Mouse (Mus musculus) hindbrain, embryonic 14.5 days (tissue): Measurements from ENCODE around the gene Fam47e. TPM values are rescaled to one million over a fixed set of nuclear protein-coding genes. Genes with fewer than 3 reads are reported as not detected.
A peak's percentile ranks its signal among the peaks of the same experiment; 100 is the strongest.
"Not testable (repeated sequence)": the region's sequence is repeated elsewhere in the genome, so short reads cannot be mapped to it uniquely, and the experiment has no call there.

ENCODE experiments used
- ATAC-seq: fragments of 200-750 bp; cut with Nextera tagmentation; 2 replicates; pipeline ENCODE4 v1.8.0; 2017; ENCODE audit warnings: moderate number of reproducible peaks, mild to moderate bottlenecking, moderate TSS enrichment, moderate library complexity; ENCODE audit not compliant: low FRiP score
- DNase-seq: peaks from one replicate; pipeline ENCODE4 v3.0.0-alpha.2; 2015; ENCODE audit warnings: low spot score
- H3K27ac ChIP-seq: fragments of 300-500 bp; sonication (generic); 2 replicates; pipeline ENCODE4 v1.5.1; 2014; ENCODE audit warnings: mild to moderate bottlenecking, moderate library complexity
- H3K27me3 ChIP-seq: fragments of 300-500 bp; sonication (generic); 2 replicates; pipeline ENCODE4 v1.6.1; 2014; ENCODE audit warnings: mild to moderate bottlenecking, low read length, mixed read lengths; ENCODE audit not compliant: control insufficient read depth, insufficient read depth
- H3K36me3 ChIP-seq: fragments of 300-500 bp; sonication (generic); replicated peaks from 2 replicates; pipeline ENCODE4 v1.6.1; 2014; ENCODE audit not compliant: control insufficient read depth, insufficient read depth
- H3K4me1 ChIP-seq: fragments of 300-500 bp; sonication (generic); replicated peaks from 2 replicates; pipeline ENCODE4 v1.6.1; 2014; ENCODE audit warnings: antibody characterized with exemption, low read length, mixed read lengths; ENCODE audit not compliant: control insufficient read depth, insufficient read depth
- H3K4me2 ChIP-seq: fragments of 300-500 bp; sonication (generic); replicated peaks from 2 replicates; pipeline ENCODE4 v1.6.1; 2014; ENCODE audit warnings: mild to moderate bottlenecking, moderate library complexity
- H3K4me3 ChIP-seq: fragments of 300-500 bp; sonication (generic); replicated peaks from 2 replicates; pipeline ENCODE4 v1.5.1; 2014; ENCODE audit warnings: mild to moderate bottlenecking, low read length
- H3K9ac ChIP-seq: fragments of 300-500 bp; sonication (generic); 2 replicates; pipeline ENCODE4 v1.6.1; 2014
- H3K9me3 ChIP-seq: fragments of 300-500 bp; sonication (generic); 2 replicates; pipeline ENCODE4 v1.6.1; 2016; ENCODE audit warnings: low read length; ENCODE audit not compliant: control insufficient read depth
- WGBS: fragments of 180-500 bp; shearing (Covaris S2); extraction: QIAGEN DNeasy Blood & Tissue Kit; methylation state at CpG from one replicate; pipeline ENCODE4 v1.1.7; 2014; 5-methylcytosine and 5-hydroxymethylcytosine counted together
- polyA plus RNA-seq: library from polyadenylated mRNA; unstranded; fragments of >200 nt; fragmentation: Nextera tagmentation; extraction: Ambion mirVana; gene quantifications from 2 replicates; pipeline ENCODE4 v1.2.1, GENCODE M21; 2014

Gene Fam47e
- 1.3 TPM in 2 replicates for polyA plus RNA-seq

DNA sequence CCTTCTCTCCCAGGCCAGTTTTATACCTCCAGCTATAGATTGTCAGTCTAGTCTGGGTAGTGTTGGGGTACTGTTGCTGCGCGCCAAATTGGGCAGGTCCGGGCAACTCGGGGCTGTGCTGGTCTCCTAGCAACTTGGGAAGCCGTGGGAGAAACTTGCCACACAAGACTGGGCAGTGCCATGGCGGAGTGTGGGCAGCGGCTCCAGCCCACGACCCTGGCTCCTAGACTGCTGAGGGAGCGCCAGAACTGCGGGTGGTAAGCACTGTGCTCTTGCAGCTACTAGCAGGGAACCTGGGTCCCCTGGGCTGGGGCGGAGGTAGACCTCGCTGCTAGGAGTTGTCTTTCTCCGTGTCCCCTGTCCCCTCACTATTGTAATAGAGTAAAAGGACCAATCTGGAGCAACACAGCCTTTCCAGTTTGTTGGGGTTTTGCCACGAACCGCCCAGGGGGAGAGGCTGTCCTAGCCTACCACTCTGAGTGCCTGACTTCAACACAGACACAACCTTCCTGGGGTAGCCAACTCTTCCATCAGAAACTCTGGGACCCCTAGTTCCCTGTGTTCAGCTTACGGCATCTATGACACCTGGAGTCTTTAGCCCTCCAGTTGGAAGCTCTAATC is at the start of gene Fam47e:
Gene Fam47e (plus strand): TSS at position 179 of the 621 bp plus-strand sequence.
- WGBS = 64% methylated on average over 16 of the region's 16 CpGs
- H3K4me1 ChIP-seq = no peaks in the 10 kb centered on the region
- 0 out of 2 replicates have a peak, but pooled peaks cover 6% of the 10 kb centered on the region for H3K9me3 ChIP-seq
- H3K36me3 ChIP-seq = no peaks in the 10 kb centered on the region
- no peak within 1 kb of the TSS for H3K4me2 ChIP-seq
- no peak within 1 kb of the TSS for H3K9ac ChIP-seq
- H3K27ac ChIP-seq = no peak within 1 kb of the TSS
- DNase-seq (no peak), ATAC-seq (peak; percentile 81; the same call in 1 of the 2 replicates)
- no peaks in the 10 kb centered on the region for H3K27me3 ChIP-seq
- H3K4me3 ChIP-seq = no peak within 1 kb of the TSS

DNA sequence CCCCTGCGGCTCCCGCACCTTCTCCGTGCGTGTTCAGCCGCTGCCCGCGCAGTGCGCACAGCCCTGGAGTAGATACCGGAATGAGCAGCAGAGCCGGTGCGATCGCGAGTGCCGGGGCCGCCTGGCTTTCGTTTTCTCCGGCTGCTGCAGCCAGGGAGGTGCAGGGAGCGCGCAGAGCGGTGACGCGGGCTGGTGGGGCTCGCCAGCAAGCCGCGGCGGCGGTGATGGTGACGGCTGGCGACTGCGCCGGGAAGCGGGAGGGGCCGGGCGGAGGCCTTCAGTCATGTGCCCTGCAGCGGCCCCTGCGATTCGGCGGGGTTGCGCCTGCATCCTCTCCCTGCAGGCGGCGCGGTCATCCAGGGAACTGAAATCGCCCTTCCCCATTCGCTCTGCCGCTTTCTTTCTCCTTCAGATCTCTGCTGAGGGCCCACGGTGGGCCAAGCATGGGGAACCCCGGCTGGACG is 49.4 kb upstream of the Fam47e start:
- peak overlapping the region; percentile 89 for H3K9ac ChIP-seq
- no peaks in the 10 kb centered on the region for H3K27me3 ChIP-seq
- no peaks in the 10 kb centered on the region for H3K36me3 ChIP-seq
- peaks cover 21% of the 10 kb centered on the region for H3K4me1 ChIP-seq
- peak overlapping the region; percentile 57 for H3K4me2 ChIP-seq
- ATAC-seq (peak; percentile 96), DNase-seq (peak; percentile 92)
- H3K27ac ChIP-seq = peak overlapping the region; percentile 98
- no peaks in the 10 kb centered on the region for H3K9me3 ChIP-seq
- WGBS = under 1% methylated on average over 43 of the region's 48 CpGs
- H3K4me3 ChIP-seq = peak overlapping the region; percentile 64

DNA sequence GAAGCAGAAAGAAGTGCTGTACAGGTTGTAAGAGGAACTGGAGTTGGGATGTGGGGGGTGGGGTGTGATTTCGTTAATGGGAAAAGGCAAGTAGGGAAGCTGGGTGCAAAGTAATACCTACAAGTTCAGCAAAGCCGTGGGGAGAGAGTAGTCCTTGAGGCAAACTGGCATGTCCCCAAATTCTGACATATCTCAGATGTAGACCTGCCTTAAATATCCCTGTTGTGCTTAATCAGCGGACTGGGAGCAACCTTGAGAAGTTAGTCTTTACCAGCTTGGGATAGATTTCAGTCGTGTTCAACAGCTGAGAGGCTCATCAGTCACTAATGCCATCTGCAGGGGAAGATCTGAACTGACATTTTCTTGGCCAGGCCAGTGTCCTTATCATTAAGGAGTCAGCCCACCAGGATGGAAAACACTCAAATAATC is 48.6 kb upstream of the Fam47e start:
- Histone ChIP-seq H3K27me3 (no peaks in the 10 kb centered on the region), H3K36me3 (no peaks in the 10 kb centered on the region), H3K9me3 (no peaks in the 10 kb centered on the region), H3K9ac (peak overlapping the region; percentile 89), H3K4me2 (peak overlapping the region; percentile 57), H3K27ac (peak overlapping the region; percentile 98), H3K4me1 (peaks cover 21% of the 10 kb centered on the region), H3K4me3 (peak overlapping the region; percentile 64)
- no peak for ATAC-seq
- 25% methylated on average over 4 of the region's 4 CpGs for WGBS
- peak; percentile 48 for DNase-seq

DNA sequence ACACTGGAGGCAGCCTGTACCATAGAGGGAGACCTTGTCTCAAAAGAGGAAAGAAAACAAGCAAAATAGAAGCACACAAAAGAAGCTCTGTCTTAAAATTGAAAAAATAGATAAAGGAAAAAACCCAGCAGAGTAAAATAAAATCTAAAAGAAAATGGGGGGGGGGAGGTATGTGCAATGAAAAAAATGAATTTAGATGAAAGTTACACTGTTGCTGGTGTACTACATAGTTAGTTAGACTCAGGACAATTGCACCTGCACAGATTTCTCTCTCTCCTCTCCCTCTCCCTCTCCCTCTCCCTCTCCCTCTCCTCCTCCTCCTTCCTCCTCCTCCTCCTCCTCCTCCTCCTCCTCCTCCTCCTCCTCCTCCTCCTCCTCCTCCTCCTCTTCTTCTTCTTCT is 48.1 kb upstream of the Fam47e start, which contains the start of gene Scarb2:
Gene Scarb2 (minus strand): TSS at position 101 of the 400 bp plus-strand sequence.
- Histone ChIP-seq H3K27ac (peak within 1 kb of the TSS; percentile 98), H3K9ac (peak within 1 kb of the TSS; percentile 89), H3K9me3 (no peaks in the 10 kb centered on the region), H3K27me3 (no peaks in the 10 kb centered on the region), H3K36me3 (no peaks in the 10 kb centered on the region), H3K4me2 (peak within 1 kb of the TSS; percentile 57), H3K4me3 (peak within 1 kb of the TSS; percentile 64), H3K4me1 (peaks cover 21% of the 10 kb centered on the region)
- DNase-seq (no peak), ATAC-seq (no peak)

DNA sequence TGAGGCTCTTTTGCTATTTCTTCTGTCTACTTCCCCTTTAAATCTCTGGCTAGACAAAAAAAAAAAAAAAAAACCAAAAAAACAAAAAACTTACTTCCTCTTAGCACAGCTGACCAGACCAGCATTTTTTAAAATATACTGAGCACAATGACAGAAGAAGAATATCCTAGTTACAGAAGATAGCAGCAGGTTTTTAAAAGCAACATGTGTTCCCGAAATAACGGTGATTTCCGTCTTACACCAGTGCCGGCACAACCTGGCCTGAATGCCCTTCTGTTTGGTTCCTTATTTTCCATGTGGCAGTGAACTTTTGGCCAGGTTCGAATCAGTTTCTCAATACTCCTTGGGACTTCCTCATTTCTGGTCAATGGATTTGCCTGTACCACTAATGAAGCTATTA is 46.0 kb upstream of the Fam47e start:
- 94% methylated on average over 5 of the region's 5 CpGs for WGBS
- no peak overlapping the region for H3K4me3 ChIP-seq
- H3K27ac ChIP-seq = no peak overlapping the region
- H3K36me3 ChIP-seq = no peaks in the 10 kb centered on the region
- peaks cover 7% of the 10 kb centered on the region for H3K4me1 ChIP-seq
- ATAC-seq (no peak), DNase-seq (no peak)
- no peak overlapping the region for H3K4me2 ChIP-seq
- H3K27me3 ChIP-seq = no peaks in the 10 kb centered on the region
- no peaks in the 10 kb centered on the region for H3K9me3 ChIP-seq
- no peak overlapping the region for H3K9ac ChIP-seq

DNA sequence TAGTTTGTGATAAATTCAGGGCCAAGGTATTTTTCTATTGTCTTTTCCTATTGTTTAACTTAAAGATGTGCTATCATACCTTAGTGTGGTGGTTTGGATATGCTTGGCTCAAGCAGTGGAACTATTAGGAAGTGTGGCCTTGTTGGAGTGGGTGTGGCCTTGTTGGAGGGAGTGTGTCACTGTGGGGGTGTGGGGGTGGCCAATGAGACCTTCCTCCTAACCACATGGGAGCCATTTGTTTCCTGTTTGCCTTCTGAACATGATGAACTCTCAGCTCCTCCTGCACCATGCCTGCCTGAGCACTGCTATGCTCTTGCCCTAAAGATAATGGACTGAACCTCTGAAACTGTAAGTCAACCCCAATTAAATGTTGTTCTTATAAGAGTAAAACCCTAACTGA is 43.6 kb upstream of the Fam47e start:
- H3K36me3 ChIP-seq = no peaks in the 10 kb centered on the region
- DNase-seq (no peak), ATAC-seq (no peak)
- H3K4me1 ChIP-seq = peaks cover 1% of the 10 kb centered on the region
- H3K9ac ChIP-seq = no peak overlapping the region
- H3K4me3 ChIP-seq = no peak overlapping the region
- no peak overlapping the region for H3K27ac ChIP-seq
- H3K4me2 ChIP-seq = no peak overlapping the region
- H3K27me3 ChIP-seq = no peaks in the 10 kb centered on the region
- H3K9me3 ChIP-seq = no peaks in the 10 kb centered on the region

DNA sequence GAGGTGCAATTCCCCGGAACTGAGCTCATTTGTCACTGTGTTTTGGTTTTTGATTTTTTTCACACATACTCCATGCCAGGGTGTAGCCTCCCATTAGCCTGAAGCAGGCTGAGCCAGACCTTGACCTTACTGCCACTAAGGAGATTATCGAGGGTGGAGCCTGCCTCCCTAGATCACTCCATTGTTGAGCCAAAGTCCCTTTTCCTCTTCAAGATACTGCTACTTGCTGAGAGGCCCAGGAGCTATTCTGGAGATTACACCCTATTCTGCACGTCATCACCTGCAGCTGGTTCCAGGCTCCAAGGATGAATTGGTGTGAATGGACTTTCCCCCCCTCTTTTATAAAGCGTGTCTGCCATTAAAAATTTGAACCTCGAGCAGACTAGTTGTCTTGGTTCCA is 42.8 kb upstream of the Fam47e start:
- ATAC-seq (no peak), DNase-seq (no peak)
- Histone ChIP-seq H3K27ac (no peak overlapping the region), H3K4me2 (no peak overlapping the region), H3K36me3 (no peaks in the 10 kb centered on the region), H3K9me3 (no peaks in the 10 kb centered on the region), H3K27me3 (no peaks in the 10 kb centered on the region), H3K9ac (no peak overlapping the region), H3K4me1 (no peaks in the 10 kb centered on the region), H3K4me3 (no peak overlapping the region)
- WGBS = 89% methylated on average over 5 of the region's 5 CpGs

DNA sequence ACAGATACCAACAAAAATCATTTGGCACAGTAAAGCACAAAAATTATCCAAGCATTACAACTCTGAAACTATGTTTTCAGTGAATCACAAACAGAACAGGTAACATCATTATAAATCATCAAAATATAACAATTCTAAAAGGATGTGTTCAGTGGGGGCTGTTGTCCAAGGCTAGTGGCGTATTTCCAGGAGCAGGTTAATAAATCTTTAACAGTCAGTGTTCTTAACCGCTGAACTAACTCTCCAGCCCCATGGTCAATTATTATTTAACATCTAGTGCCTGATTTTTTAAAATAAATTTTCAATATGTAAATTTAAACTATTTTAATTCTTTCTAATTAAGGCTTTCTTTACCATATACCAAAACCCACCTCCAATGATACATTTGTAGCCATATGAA is 33.7 kb upstream of the Fam47e start:
- not testable (repeated sequence) for DNase-seq, ATAC-seq, H3K4me2 ChIP-seq, H3K9ac ChIP-seq, H3K27me3 ChIP-seq, H3K4me3 ChIP-seq, H3K27ac ChIP-seq, H3K4me1 ChIP-seq, H3K9me3 ChIP-seq, H3K36me3 ChIP-seq
- 82% methylated on average over 2 of the region's 2 CpGs for WGBS

DNA sequence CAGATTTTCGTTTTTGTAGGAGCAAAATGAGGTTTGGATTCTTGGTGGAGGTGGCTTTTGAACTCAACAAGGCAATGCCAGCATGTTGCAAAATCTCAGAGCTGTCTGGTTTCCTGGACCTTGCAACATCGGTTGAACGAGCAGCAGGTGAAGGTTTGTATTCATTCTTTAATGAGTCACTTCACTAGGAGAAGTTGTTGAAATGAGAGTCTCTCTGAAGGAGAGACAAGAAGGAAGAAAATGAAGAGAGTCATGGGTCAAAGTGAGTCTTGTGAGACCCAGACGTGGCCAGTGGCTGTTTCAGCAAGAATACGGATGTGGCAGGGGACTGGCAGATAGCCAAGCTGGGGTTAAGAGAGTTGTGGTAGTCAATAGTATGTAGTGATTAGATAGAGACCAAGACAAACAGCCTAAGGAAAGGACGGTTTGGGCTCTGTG is 30.0 kb upstream of the Fam47e start:
- no peaks in the 10 kb centered on the region for H3K4me1 ChIP-seq
- no peak overlapping the region for H3K9ac ChIP-seq
- no peaks in the 10 kb centered on the region for H3K27me3 ChIP-seq
- DNase-seq (no peak), ATAC-seq (no peak)
- no peak overlapping the region for H3K27ac ChIP-seq
- H3K36me3 ChIP-seq = no peaks in the 10 kb centered on the region
- H3K9me3 ChIP-seq = no peaks in the 10 kb centered on the region
- H3K4me2 ChIP-seq = no peak overlapping the region
- WGBS = 83% methylated on average over 6 of the region's 6 CpGs
- no peak overlapping the region for H3K4me3 ChIP-seq
